Mouse (Mus musculus): ENCODE measurements at regions not wholly inside any gene's neighbourhood (a gene's known extent, or its start where the extent isn't known, plus 50 kb on each side); places are given as distances from the start of the nearest gene placed in this dataset.

- ATAC-seq (ENCODE audit: low read depth) = no peak
- 91% methylated on average over 10 of the region's 10 CpGs for WGBS
- H3K36me3 ChIP-seq (ENCODE audit: control insufficient read depth, insufficient read depth, low read length) = no peaks in the 10 kb centered on the region
- H3K9ac ChIP-seq (ENCODE audit: low read length) = no peak overlapping the region
- no peak overlapping the region for H3K4me3 ChIP-seq (ENCODE audit: low read length)
- peaks cover 9% of the 10 kb centered on the region for H3K4me1 ChIP-seq (replicated peaks; ENCODE audit: control insufficient read depth, insufficient read depth, low read length)
- no peak overlapping the region for H3K4me2 ChIP-seq (ENCODE audit: low read depth, low read length)
- H3K27me3 ChIP-seq (ENCODE audit: control insufficient read depth, insufficient read depth, low read depth, low read length) = no peaks in the 10 kb centered on the region
- no peaks in the 10 kb centered on the region for H3K9me3 ChIP-seq (ENCODE audit: control insufficient read depth, low read length)
- no peak overlapping the region for H3K27ac ChIP-seq (ENCODE audit: low read length)
Observed at GRCm38 (mm10) chr3:50901321-50901720, 322.9 kb upstream of the Noct start.

- no peak for ATAC-seq (ENCODE audit: low read depth)
- 45% methylated on average over 7 of the region's 7 CpGs for WGBS
- no peak overlapping the region for H3K4me3 ChIP-seq (ENCODE audit: low read length)
- no peaks in the 10 kb centered on the region for H3K27me3 ChIP-seq (ENCODE audit: control insufficient read depth, insufficient read depth, low read depth, low read length)
- no peak overlapping the region for H3K4me2 ChIP-seq (ENCODE audit: low read depth, low read length)
- peaks cover 12% of the 10 kb centered on the region for H3K4me1 ChIP-seq (replicated peaks; ENCODE audit: control insufficient read depth, insufficient read depth, low read length)
- H3K36me3 ChIP-seq (ENCODE audit: control insufficient read depth, insufficient read depth, low read length) = no peaks in the 10 kb centered on the region
- no peak overlapping the region for H3K27ac ChIP-seq (ENCODE audit: low read length)
- H3K9me3 ChIP-seq (ENCODE audit: control insufficient read depth, low read length) = no peaks in the 10 kb centered on the region
- no peak overlapping the region for H3K9ac ChIP-seq (ENCODE audit: low read length)
Observed at GRCm38 (mm10) chr3:50902933-50903332, 321.3 kb upstream of the Noct start.

GRCm38 (mm10) chr3:50904716-50905116 is 319.5 kb upstream of the Noct start:
- Histone ChIP-seq H3K4me1 (replicated peaks; ENCODE audit: control insufficient read depth, insufficient read depth, low read length) (peaks cover 12% of the 10 kb centered on the region), H3K27ac (ENCODE audit: low read length) (0 out of 2 replicates have a peak overlapping the region, but pooled peaks have one; percentile 19), H3K36me3 (ENCODE audit: control insufficient read depth, insufficient read depth, low read length) (no peaks in the 10 kb centered on the region), H3K9ac (ENCODE audit: low read length) (no peak overlapping the region), H3K27me3 (ENCODE audit: control insufficient read depth, insufficient read depth, low read depth, low read length) (no peaks in the 10 kb centered on the region), H3K4me3 (ENCODE audit: low read length) (no peak overlapping the region), H3K9me3 (ENCODE audit: control insufficient read depth, low read length) (no peaks in the 10 kb centered on the region), H3K4me2 (ENCODE audit: low read depth, low read length) (peak overlapping the region; percentile 63; the same call in 1 of the 2 replicates)
- peak; percentile 27; the same call in 1 of the 2 replicates for ATAC-seq (ENCODE audit: low read depth)
- 33% methylated on average over 7 of the region's 7 CpGs for WGBS

- H3K4me1 ChIP-seq (replicated peaks; ENCODE audit: control insufficient read depth, insufficient read depth, low read length) = peaks cover 12% of the 10 kb centered on the region
- no peaks in the 10 kb centered on the region for H3K27me3 ChIP-seq (ENCODE audit: control insufficient read depth, insufficient read depth, low read depth, low read length)
- H3K4me3 ChIP-seq (ENCODE audit: low read length) = peak overlapping the region; percentile 25
- H3K4me2 ChIP-seq (ENCODE audit: low read depth, low read length) = peak overlapping the region; percentile 63
- H3K27ac ChIP-seq (ENCODE audit: low read length) = peak overlapping the region; percentile 19; the same call in 1 of the 2 replicates
- H3K9me3 ChIP-seq (ENCODE audit: control insufficient read depth, low read length) = no peaks in the 10 kb centered on the region
- no peaks in the 10 kb centered on the region for H3K36me3 ChIP-seq (ENCODE audit: control insufficient read depth, insufficient read depth, low read length)
- peak; percentile 76 for ATAC-seq (ENCODE audit: low read depth)
- peak overlapping the region; percentile 48 for H3K9ac ChIP-seq (ENCODE audit: low read length)
- WGBS = 21% methylated on average over 16 of the region's 16 CpGs
Observed at GRCm38 (mm10) chr3:50905274-50905992, 318.8 kb upstream of the Noct start.

GRCm38 (mm10) chr3:50905993-50906831 is 318.0 kb upstream of the Noct start:
- peak; percentile 85 for ATAC-seq (ENCODE audit: low read depth)
- Histone ChIP-seq H3K4me2 (ENCODE audit: low read depth, low read length) (peak overlapping the region; percentile 63), H3K9ac (ENCODE audit: low read length) (peak overlapping the region; percentile 65), H3K36me3 (ENCODE audit: control insufficient read depth, insufficient read depth, low read length) (no peaks in the 10 kb centered on the region), H3K27ac (ENCODE audit: low read length) (no peak overlapping the region; the same call in 1 of the 2 replicates), H3K4me3 (ENCODE audit: low read length) (peak overlapping the region; percentile 50), H3K27me3 (ENCODE audit: control insufficient read depth, insufficient read depth, low read depth, low read length) (no peaks in the 10 kb centered on the region), H3K4me1 (replicated peaks; ENCODE audit: control insufficient read depth, insufficient read depth, low read length) (peaks cover 12% of the 10 kb centered on the region), H3K9me3 (ENCODE audit: control insufficient read depth, low read length) (no peaks in the 10 kb centered on the region)
- 11% methylated on average over 32 of the region's 32 CpGs for WGBS

- Histone ChIP-seq H3K4me3 (ENCODE audit: low read length) (no peak overlapping the region), H3K9ac (ENCODE audit: low read length) (no peak overlapping the region), H3K4me2 (ENCODE audit: low read depth, low read length) (no peak overlapping the region), H3K27ac (ENCODE audit: low read length) (no peak overlapping the region), H3K9me3 (ENCODE audit: control insufficient read depth, low read length) (no peaks in the 10 kb centered on the region), H3K36me3 (ENCODE audit: control insufficient read depth, insufficient read depth, low read length) (no peaks in the 10 kb centered on the region), H3K27me3 (ENCODE audit: control insufficient read depth, insufficient read depth, low read depth, low read length) (no peaks in the 10 kb centered on the region), H3K4me1 (replicated peaks; ENCODE audit: control insufficient read depth, insufficient read depth, low read length) (no peaks in the 10 kb centered on the region)
- no peak for ATAC-seq (ENCODE audit: low read depth)
- 86% methylated on average over 5 of the region's 5 CpGs for WGBS
Observed at GRCm38 (mm10) chr3:50912980-50913518, 311.2 kb upstream of the Noct start.

- H3K36me3 ChIP-seq (ENCODE audit: control insufficient read depth, insufficient read depth, low read length) = no peaks in the 10 kb centered on the region
- no peak overlapping the region for H3K4me3 ChIP-seq (ENCODE audit: low read length)
- no peak for ATAC-seq (ENCODE audit: low read depth)
- no peaks in the 10 kb centered on the region for H3K27me3 ChIP-seq (ENCODE audit: control insufficient read depth, insufficient read depth, low read depth, low read length)
- no peak overlapping the region for H3K9ac ChIP-seq (ENCODE audit: low read length)
- no peaks in the 10 kb centered on the region for H3K9me3 ChIP-seq (ENCODE audit: control insufficient read depth, low read length)
- no peak overlapping the region for H3K27ac ChIP-seq (ENCODE audit: low read length)
- WGBS = 63% methylated on average over 14 of the region's 14 CpGs
- H3K4me2 ChIP-seq (ENCODE audit: low read depth, low read length) = no peak overlapping the region
- no peaks in the 10 kb centered on the region for H3K4me1 ChIP-seq (replicated peaks; ENCODE audit: control insufficient read depth, insufficient read depth, low read length)
Observed at GRCm38 (mm10) chr3:50914866-50915365, 309.3 kb upstream of the Noct start.

GRCm38 (mm10) chr3:50916305-50916854 is 307.9 kb upstream of the Noct start:
- H3K9me3 ChIP-seq (ENCODE audit: control insufficient read depth, low read length) = no peaks in the 10 kb centered on the region
- H3K9ac ChIP-seq (ENCODE audit: low read length) = no peak overlapping the region
- H3K4me3 ChIP-seq (ENCODE audit: low read length) = no peak overlapping the region
- ATAC-seq (ENCODE audit: low read depth) = no peak
- H3K4me1 ChIP-seq (replicated peaks; ENCODE audit: control insufficient read depth, insufficient read depth, low read length) = no peaks in the 10 kb centered on the region
- WGBS = 85% methylated on average over 5 of the region's 5 CpGs
- H3K27ac ChIP-seq (ENCODE audit: low read length) = no peak overlapping the region
- no peaks in the 10 kb centered on the region for H3K27me3 ChIP-seq (ENCODE audit: control insufficient read depth, insufficient read depth, low read depth, low read length)
- H3K4me2 ChIP-seq (ENCODE audit: low read depth, low read length) = no peak overlapping the region
- no peaks in the 10 kb centered on the region for H3K36me3 ChIP-seq (ENCODE audit: control insufficient read depth, insufficient read depth, low read length)

- no peak for ATAC-seq (ENCODE audit: low read depth)
- H3K4me1 ChIP-seq (replicated peaks; ENCODE audit: control insufficient read depth, insufficient read depth, low read length) = no peaks in the 10 kb centered on the region
- H3K27me3 ChIP-seq (ENCODE audit: control insufficient read depth, insufficient read depth, low read depth, low read length) = no peaks in the 10 kb centered on the region
- 87% methylated on average over 10 of the region's 10 CpGs for WGBS
- H3K4me2 ChIP-seq (ENCODE audit: low read depth, low read length) = no peak overlapping the region
- no peak overlapping the region for H3K9ac ChIP-seq (ENCODE audit: low read length)
- H3K4me3 ChIP-seq (ENCODE audit: low read length) = no peak overlapping the region
- H3K9me3 ChIP-seq (ENCODE audit: control insufficient read depth, low read length) = no peaks in the 10 kb centered on the region
- no peaks in the 10 kb centered on the region for H3K36me3 ChIP-seq (ENCODE audit: control insufficient read depth, insufficient read depth, low read length)
- no peak overlapping the region for H3K27ac ChIP-seq (ENCODE audit: low read length)
Observed at GRCm38 (mm10) chr3:50922347-50922746, 301.9 kb upstream of the Noct start.
